Comparison of ENCODE assay signal across 16 mouse cellular contexts in the genomic region with DNA sequence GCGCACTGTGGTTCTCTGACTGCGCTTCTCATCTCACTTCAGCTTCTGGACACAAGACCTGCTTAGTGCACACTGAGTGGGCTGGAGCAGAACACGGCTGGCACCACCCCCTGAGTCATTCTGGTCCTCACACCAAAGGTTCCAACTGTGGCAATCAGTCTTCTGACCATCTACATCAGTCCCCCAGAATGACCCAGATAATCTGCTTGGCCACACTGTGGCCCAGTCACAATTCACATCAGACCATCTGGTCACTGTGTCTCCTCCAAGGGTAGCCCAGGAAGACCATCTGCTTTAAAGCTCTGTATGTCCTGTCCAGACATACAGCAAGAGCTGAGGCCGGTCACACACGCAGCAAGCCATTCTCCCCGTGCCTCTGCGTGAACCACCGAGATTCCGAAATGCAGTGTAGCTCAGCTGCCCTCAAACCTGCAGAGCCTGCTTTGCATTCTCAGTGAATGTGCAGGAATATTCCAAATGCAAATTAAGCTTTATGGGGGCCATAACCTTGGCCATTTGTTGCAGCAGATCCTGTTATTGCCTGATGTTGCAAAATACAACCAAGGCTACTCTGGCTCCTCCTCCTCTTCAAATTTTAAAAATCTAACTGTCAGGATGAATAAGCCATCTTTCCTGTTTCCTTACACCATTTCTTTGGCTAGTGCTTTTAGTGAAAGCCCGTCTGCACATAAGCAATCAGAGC.
DNase-seq lines count a peak whose midpoint lies in the region; ATAC-seq and TF ChIP-seq lines count a peak whose summit lies in the region.
"Had no signal": no experiment of that assay in that cellular context is flagged by ENCODE, and none has a peak within 500 bp of the region (broad histone marks: within the 10 kb centered on the region; RNA-seq: fewer than 3 reads in every experiment).

No protein-coding gene starts in this region.

- H3K4me1 ChIP-seq in kidney, adult 2 months (ENCODE audit: control insufficient read depth, insufficient read depth, low read length), result no peaks in the 10 kb centered on the region
- H3K4me1 ChIP-seq in kidney, embryonic 16.5 days (ENCODE audit: insufficient read depth, low read length), result no peaks in the 10 kb centered on the region
- H3K4me1 ChIP-seq in midbrain, embryonic 15.5 days, result no peaks in the 10 kb centered on the region
- H3K4me1 ChIP-seq: hindbrain, embryonic 10.5 days had no signal

- no peaks in the 10 kb centered on the region for H3K27me3 ChIP-seq in kidney, adult 2 months (replicated peaks; ENCODE audit: control insufficient read depth, insufficient read depth, low read length)
- H3K27me3 ChIP-seq in kidney, embryonic 16.5 days (ENCODE audit: insufficient read depth, low read length), result no peaks in the 10 kb centered on the region
- no peaks in the 10 kb centered on the region for H3K27me3 ChIP-seq in midbrain, embryonic 15.5 days (replicated peaks)
- H3K27me3 ChIP-seq: embryonic facial prominence, embryonic 13.5 days; heart, embryonic 15.5 days had no signal

- H3K36me3 ChIP-seq in kidney, adult 2 months (ENCODE audit: control insufficient read depth, insufficient read depth, low read length), result no peaks in the 10 kb centered on the region
- H3K36me3 ChIP-seq in kidney, embryonic 16.5 days (ENCODE audit: insufficient read depth, low read length), result no peaks in the 10 kb centered on the region
- H3K36me3 ChIP-seq in midbrain, embryonic 15.5 days (replicated peaks), result no peaks in the 10 kb centered on the region
- H3K36me3 ChIP-seq: embryonic facial prominence, embryonic 13.5 days; heart, embryonic 15.5 days; hindbrain, embryonic 10.5 days had no signal

- no peaks in the 10 kb centered on the region for H3K9me3 ChIP-seq in kidney, embryonic 16.5 days (ENCODE audit: low read length)
- no peaks in the 10 kb centered on the region for H3K9me3 ChIP-seq in midbrain, embryonic 15.5 days
- H3K9me3 ChIP-seq: embryonic facial prominence, embryonic 13.5 days; heart, embryonic 15.5 days had no signal

- TF ChIP-seq POLR2A in kidney, adult 2 months (IDR thresholded peaks at IDR 0.05; ENCODE audit: low read depth, low read length), result no peak

- no peak for TF ChIP-seq CTCF in kidney, adult 2 months (conservative IDR thresholded peaks at IDR 0.05; ENCODE audit: insufficient read depth, insufficient read length, low read depth, low read length)

- H3K4me2 ChIP-seq in kidney, embryonic 16.5 days (replicated peaks; ENCODE audit: low read depth, low read length), result no peak overlapping the region
- no peak overlapping the region for H3K4me2 ChIP-seq in midbrain, embryonic 15.5 days
- H3K4me2 ChIP-seq: embryonic facial prominence, embryonic 13.5 days; heart, embryonic 15.5 days had no signal

- no peak overlapping the region for H3K9ac ChIP-seq in kidney, embryonic 16.5 days (replicated peaks; ENCODE audit: low read length)
- no peak overlapping the region for H3K9ac ChIP-seq in midbrain, embryonic 15.5 days
- H3K9ac ChIP-seq: embryonic facial prominence, embryonic 13.5 days; heart, embryonic 15.5 days had no signal

- H3K27ac ChIP-seq in kidney, adult 2 months (ENCODE audit: insufficient read depth, low read depth, low read length), result no peak overlapping the region
- no peak overlapping the region for H3K27ac ChIP-seq in kidney, embryonic 16.5 days (ENCODE audit: low read length)
- no peak overlapping the region for H3K27ac ChIP-seq in midbrain, embryonic 15.5 days
- H3K27ac ChIP-seq: embryonic facial prominence, embryonic 13.5 days; heart, embryonic 15.5 days; hindbrain, embryonic 10.5 days had no signal

- H3K4me3 ChIP-seq in kidney, adult 2 months (ENCODE audit: insufficient read depth, low read depth, low read length), result no peak overlapping the region
- H3K4me3 ChIP-seq in kidney, embryonic 16.5 days (ENCODE audit: low read length), result no peak overlapping the region
- H3K4me3 ChIP-seq in midbrain, embryonic 15.5 days, result no peak overlapping the region
- H3K4me3 ChIP-seq: embryonic facial prominence, embryonic 13.5 days; heart, embryonic 15.5 days; hindbrain, embryonic 10.5 days had no signal

- peak; percentile 41 for DNase-seq in kidney, adult 2 months
- DNase-seq in adrenal gland, postnatal 14 days, result peak; percentile 60
- DNase-seq in cerebellum, adult 18-20 months, result peak; percentile 83 to 89
- peak; percentile 25 for DNase-seq in kidney, postnatal 14 days
- DNase-seq in adipocyte (ENCODE audit: low spot score), result no peak
- DNase-seq: layer of hippocampus, adult 9-11 months; lung, adult 2 months; midbrain, embryonic 14.5 days; thymus, adult 2 months had no signal

- 53% methylated on average over 10 of the region's 10 CpGs for WGBS in kidney, adult 2 months
- WGBS in kidney, embryonic 16.5 days, result 63% methylated on average over 10 of the region's 10 CpGs
- WGBS in midbrain, embryonic 15.5 days, result 83% methylated on average over 10 of the region's 10 CpGs

- no peak for ATAC-seq in kidney, embryonic 16.5 days (ENCODE audit: low FRiP score, low TSS enrichment)
- no peak for ATAC-seq in frontal cortex, adult (ENCODE audit: low TSS enrichment)
- ATAC-seq in midbrain, embryonic 15.5 days (replicated peaks), result no peak
- ATAC-seq: intestine, embryonic 16.5 days had no signal
